Mouse (Mus musculus) heart, postnatal 0 days (tissue): Measurements from ENCODE around the gene Mrpl50.

Experiments
- CTCF ChIP-seq: IDR thresholded peaks from 2 replicates; pipeline ENCODE4 v1.5.1; 2016; ENCODE audit warnings: antibody characterized with exemption, control low read depth, low read depth
- EP300 ChIP-seq: IDR thresholded peaks from 2 replicates; pipeline ENCODE4 v1.6.1; 2016; ENCODE audit warnings: antibody characterized with exemption, low read depth

GRCm38 (mm10) chr4:49473435-49474100 lies 47.3 kb downstream of the Mrpl50 start, which contains the start of gene Acnat1:
- TF ChIP-seq CTCF (no peak), EP300 (no peak)
